Mouse (Mus musculus): ENCODE measurements at regions not wholly inside any gene's neighbourhood (a gene's known extent, or its start where the extent isn't known, plus 50 kb on each side); places are given as distances from the start of the nearest gene placed in this dataset.

DNA sequence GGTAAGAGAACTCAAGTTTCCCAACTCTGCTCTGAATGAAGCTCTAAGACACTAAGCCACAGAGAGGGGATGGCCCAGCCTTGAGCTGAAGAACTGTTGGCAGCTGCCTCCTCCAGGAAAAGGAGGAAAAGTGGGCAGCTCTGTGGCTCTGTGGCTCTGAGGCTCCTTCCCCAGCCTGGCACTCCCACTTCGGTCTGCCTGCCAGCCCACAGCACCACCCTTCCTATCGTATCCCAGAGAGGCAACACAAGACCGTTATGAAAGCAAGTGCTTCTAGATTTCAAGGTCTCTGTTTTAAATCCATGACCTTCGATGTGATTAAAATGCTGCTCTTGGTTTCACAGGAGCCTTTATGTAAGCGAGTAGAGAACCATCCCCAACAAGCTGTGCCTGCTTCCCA lies 53.5 kb upstream of the Kcna5 start:
- no peak for DNase-seq

DNA sequence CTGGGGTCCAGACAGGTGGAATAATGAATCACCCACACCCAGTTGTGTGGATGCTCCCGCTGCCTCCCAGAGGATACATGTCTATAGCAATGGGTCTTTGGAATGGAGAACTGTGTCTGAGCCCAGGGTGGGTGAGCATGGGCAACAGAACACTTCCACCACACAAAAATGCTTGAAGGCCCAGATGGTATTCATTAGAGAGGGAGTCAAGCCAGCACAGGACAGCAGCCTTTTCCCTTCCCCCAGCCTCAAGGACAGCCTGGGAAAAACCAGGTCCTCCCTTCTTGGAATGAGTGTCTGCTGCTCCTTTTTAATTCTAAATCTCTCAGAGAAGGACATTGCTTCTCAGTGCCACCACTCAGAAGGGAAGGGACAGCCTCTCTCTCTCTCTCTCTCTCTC lies 52.3 kb upstream of the Kcna5 start:
- DNase-seq = no peak

DNA sequence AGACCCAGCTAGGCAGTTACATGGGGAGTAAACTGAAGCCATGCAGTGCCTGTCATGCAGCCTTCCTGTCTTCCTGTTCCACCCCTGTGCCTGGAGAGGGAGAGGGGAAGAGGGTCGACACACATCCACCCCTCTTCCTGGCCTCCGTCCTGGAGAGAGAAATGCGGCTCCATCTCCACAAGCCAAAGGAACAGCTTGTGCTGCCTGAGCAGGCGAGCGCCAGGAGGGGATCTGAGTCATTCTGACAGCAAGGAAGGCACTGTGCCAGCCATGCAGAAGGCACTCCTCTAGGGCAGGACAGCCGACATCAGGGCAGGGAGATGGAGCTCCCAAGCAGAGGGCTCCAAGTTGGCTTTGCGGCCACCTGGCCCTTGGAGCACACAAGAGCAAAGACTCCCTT lies 50.6 kb upstream of the Kcna5 start:
- peak; percentile 99 for DNase-seq
